Mouse (Mus musculus) left cerebral cortex, postnatal 25 days (tissue): ENCODE results near the gene Insl3. TPM values are rescaled to one million over a fixed set of nuclear protein-coding genes. Genes with fewer than 3 reads are reported as not detected.

Experiments
- DNase-seq, 2 experiments: peaks; one replicate each; pipeline ENCODE4 v3.0.0; 2022; ENCODE audit warnings: low spot score in 2 of 2, mixed read lengths in 1 of 2
- intact Hi-C: fragments of 180-260 bp; cut with DNase I; formaldehyde crosslinking; loops from one replicate; pipeline ENCODE4 v1.15.1; 2025
- total RNA-seq, 2 experiments: library from RNA; stranded (reverse); gene quantifications; 2 replicates each; pipeline ENCODE4 v1.2.3; 2021

Gene Insl3
- total RNA-seq = 1 to 10 TPM; 1.3 to 1.5 TPM

DNA sequence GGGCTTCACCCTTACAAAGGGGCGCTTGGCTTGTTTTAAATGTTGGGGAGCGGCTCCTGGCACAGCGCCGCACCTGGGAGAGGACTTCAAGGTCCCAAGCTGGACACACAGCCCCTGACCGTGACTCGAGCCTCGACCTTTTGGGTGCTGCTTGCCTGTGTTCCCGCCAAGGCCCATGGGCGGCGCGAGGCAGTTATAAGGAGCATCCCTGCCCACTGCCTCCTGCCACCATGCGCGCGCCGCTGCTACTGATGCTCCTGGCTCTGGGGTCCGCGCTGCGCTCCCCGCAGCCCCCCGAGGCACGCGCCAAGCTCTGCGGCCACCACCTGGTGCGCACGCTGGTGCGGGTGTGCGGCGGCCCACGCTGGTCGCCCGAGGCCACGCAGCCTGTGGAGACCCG lies at the start of gene Insl3:
Insl3 (plus strand) TSS at position 187 of the 400 bp plus-strand sequence.
- no peak for DNase-seq
- intact Hi-C loops = no loop called here

DNA sequence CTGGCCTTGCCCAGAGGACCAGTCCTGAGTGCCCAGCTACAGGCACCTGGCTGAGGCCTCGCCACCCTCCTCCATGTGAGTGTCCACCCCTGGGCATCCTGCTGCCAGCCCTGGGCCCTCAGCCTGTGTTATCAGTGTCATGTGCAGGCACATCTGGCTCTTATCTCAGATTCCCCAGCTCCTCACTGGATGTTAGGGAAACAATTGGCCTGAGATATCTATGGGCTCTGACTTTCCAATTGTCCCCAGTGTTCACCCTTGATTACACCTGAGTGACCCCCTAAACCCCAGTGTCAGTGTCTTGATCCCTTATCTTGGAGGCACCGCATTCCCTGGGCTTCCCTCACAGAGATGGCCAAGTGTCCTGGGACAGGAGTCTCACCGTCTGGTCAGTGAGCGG lies 49.7 kb upstream of the Insl3 start:
- intact Hi-C loops = no loop called here
- no peak for DNase-seq

DNA sequence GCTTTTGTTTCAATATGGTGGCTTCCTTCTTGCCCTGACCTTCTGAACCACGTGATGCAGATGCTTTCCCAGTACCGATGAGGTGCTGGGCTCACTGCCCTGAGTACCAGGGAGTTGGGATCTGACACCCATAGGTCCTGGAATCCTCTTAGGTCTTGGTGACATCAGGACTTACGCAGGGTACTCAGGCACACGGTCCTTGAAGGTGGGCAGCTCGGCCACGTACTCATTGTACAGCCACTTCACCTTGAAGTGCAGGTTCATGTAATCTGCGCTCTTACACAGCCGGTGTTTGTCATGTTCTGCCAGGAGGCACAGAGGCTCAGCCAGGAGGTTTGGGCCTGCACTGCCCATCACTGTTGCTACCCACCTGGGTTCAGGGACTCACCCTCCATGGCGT lies 43.5 kb upstream of the Insl3 start:
- DNase-seq = no peak
- intact Hi-C loops = no loop called here

DNA sequence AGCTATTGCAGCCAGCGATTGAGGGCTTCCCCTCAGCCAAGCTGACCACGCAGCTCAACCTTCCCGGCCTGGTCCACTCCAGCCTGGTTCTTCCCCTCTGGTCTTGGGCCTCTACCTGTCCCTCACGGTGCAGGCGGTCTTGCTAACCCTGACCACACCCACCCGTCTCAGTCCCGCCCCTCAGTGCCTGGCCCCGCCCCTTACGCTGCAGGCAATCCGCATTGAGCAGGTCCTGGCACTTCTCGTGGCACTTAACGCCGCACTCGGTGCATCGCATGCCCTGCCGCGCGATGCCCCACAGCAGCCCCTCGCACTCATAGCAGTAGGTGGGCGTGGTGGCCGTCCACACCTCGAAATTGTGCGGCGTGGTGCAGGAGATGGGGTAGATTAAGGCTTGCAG lies 34.4 kb upstream of the Insl3 start:
- intact Hi-C loops = no loop called here
- DNase-seq = no peak

DNA sequence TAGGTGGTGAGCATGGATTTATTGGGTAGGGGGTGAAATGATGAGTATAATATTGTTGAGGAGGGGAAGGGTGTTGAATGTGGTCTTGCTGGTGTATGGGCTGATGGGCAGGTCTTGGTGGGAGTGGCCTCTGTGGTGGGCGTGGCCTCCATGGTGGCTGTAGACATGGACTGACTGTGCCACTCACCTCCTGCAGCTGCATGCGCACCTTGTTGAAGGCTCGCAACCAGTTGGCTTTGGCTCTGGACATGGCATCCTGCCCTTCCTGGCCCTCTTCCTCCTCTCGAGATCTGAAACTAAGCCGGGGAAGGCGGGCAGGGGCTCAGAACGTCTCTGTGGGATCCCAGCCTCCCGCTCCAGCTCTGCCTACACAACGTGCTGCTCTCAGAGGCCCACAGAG lies 31.2 kb upstream of the Insl3 start:
- intact Hi-C loops = no loop called here
- no peak for DNase-seq

DNA sequence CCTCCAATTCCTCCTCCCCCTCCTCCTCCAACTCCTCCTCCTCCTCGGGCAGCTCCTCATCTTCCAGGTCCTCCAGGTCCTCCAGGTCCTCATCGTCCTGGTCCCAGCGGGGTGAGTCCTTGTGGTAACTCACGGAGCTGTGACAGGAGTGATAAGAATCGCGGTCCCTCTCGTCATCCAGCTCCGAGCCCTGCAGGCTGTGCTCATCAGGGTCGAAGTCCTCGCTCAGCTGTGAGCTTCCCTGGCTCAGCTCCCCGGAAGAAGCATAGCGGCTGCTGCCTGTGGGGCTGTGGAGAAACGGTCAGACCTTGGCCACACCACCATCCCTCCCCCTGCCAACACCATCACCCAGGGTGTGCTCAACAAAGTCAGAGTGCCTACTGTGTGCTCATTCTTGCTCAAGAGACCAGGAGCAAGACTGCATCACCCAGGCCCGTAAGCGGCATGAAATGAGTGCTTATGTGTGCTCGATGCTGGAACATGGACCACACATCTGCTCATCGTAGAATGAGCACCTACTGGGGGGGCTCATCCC lies 30.4 kb upstream of the Insl3 start:
- intact Hi-C loops = no loop called here
- DNase-seq = no peak

DNA sequence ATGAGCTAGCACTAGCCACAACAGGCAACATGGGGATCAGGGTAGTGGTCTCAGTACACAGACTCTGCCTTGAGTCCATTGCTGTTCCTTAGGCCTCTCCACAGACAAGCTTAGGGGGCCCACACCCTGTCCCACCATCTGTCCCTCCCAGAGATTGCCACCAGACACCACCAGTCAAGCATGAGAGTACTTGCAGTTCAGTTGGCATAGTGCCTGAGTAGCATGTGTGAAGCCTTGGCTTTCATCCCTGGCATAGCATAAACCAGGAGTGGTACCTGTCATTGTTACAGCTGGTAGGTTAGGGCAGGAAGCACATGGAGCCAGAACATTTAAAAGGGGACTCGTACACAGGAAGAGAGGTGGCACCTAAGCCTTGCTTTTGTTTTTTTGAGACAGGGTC lies 29.3 kb upstream of the Insl3 start:
- no peak for DNase-seq
- intact Hi-C loops = loop anchor here (1.0 kb wide), 1 partner anchor 98 kb away; no protein-coding TSS in a partner anchor

DNA sequence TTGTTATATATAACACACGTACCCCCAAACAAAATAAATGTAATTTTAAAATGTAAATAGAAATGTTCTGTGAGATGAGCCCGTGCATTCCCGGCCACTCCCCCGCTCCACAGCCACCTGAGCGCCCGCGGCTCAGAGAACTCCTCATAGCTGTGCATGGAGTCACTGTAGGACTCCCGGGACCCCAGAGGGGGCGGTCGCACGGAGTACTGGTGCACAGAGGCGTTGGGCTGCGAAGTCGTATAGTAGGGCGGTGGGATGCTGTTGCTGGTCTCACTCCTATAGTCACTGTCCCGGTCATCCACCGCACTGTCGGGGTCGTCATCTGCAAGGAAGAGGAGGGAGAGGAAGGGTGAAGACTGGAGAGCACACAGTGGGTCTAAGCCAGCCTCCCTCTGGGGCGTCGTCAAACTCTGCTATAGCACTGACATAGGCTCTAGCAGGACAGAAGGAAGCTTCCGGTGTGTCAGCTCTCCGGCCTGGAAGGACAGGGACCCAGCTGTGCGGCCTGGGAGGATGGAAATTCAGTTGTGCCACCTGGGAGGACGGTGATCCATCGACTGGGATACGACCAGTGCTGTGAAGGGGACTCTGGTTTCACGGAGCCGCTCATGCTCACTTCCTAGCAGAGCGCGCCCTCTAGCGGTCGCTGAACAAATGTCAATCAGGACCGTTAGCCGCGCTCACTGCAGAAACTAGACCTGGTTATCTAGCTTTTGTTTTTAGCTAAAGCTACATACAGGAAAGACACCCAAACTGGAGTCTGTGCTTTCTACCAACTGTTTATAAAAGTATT lies 28.5 kb upstream of the Insl3 start:
- intact Hi-C loops = loop anchor here (1.0 kb wide), 1 partner anchor 99 kb away; no protein-coding TSS in a partner anchor
- DNase-seq = peak; percentile 85

DNA sequence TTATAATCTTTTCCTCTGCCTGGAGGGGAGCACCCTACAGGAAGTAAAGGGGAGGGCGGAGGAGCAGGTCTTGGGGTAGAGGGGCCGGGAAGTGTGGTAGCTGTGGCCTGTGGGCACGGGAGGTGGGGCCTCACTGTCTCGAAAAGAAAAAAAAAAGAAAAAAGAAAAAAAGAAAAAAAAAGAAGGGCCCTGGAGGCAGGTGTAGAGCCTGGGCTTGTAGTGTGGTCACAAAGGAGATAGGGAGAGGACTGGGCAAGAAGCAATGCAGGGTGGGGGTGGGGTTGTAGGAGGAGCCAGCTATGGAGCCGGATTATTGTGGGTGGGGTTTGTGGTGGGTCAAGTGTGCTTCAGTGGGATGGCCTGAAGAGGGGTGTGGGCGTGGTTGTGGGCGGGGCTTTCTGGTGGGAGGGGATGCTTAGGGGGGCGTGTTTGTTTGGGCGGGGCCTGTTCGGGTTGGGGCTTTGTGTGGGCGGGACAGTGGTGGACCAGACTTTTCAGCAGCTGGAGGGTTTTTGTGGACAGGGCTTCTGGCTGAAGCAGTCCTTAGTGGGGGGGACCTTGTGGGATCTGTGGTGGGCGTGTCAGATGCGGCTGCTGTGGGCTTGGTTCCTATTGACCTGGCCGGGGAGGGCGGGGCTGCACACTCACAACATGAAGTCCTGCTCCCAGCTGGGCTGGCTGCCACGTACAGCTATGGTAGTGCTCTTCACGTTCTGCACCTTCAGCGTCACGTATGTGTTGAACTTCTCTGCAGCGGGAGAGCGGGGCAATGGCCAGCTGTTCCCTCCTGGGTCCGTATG lies 23.5 kb upstream of the Insl3 start:
- intact Hi-C loops = no loop called here
- no peak for DNase-seq

DNA sequence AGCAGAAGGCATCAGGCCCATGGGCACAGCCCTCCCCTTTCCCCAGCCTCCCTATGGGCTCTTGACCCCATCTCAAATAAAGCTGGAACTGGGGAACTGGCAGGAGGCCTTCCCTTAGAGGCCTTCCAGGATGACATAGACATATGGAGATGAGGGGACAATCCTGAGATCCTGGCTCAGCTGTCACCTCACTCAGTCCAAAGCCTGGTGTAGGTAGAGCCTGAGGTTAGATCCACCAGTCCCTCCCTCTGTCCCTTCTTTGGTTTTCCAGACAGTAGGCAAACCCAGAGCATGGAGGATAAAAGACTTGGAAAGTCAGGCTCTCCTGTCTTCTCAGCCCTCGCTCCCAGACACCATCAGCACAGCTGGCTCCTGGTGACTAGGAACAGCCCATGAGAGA lies 22.2 kb upstream of the Insl3 start:
- DNase-seq = no peak
- intact Hi-C loops = no loop called here

DNA sequence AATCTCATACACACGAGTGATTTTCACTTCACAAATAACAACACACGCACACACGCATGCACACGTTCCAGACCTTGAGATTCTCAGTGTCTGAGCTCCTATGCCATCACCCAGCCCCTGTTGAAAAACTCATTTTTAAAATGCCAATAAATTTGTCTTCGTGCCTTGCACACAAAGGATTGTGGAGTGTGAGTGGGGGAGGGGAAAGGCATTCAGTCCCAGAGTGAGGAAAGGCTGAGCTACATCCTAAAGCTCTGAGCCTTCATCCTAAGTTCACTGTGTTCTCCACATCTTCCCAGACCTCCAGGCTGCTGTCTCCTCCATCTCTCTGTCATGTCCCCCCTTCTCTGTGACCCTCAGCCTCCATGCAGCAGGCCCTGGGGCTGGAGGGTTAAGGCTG lies 21.8 kb upstream of the Insl3 start:
- no peak for DNase-seq
- intact Hi-C loops = no loop called here

DNA sequence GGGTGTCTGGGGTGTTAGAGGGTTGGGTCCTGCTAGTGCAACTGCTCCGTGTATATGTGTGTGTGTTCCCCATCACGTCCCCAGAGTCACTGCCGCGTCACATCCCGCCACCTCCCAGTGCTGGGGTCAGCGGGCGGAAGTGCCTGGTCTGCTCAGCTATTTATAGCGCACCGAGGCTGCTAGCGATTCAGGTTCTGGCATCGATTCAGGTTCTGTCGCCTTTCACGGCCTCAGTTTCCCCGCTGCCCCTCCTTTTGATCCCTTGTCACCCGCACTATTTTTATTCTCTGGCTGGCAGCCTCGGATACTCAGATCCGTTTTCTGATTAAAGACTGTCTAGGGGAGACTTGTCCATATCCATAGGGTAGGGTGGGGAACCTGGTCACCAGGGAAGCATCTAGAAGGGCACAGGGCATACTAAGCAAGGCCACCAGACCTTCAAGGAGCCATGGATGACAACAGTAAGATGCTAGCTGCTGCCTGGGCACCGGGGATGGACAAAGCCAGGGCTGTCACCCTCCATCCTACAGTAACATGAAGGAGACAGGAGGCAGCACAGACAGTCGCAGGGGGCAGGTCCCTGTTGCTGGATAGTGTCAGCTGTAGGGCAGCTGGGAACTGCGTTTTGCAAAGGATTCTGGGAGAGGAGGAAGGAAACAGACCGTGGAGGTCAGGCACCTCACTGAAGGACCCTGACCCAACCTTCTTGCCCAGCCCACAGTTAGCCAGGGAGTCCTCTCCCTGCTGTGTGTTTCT lies 20.6 kb upstream of the Insl3 start:
- peak in 1 of 2 experiments; percentile 50 for DNase-seq
- intact Hi-C loops = no loop called here

DNA sequence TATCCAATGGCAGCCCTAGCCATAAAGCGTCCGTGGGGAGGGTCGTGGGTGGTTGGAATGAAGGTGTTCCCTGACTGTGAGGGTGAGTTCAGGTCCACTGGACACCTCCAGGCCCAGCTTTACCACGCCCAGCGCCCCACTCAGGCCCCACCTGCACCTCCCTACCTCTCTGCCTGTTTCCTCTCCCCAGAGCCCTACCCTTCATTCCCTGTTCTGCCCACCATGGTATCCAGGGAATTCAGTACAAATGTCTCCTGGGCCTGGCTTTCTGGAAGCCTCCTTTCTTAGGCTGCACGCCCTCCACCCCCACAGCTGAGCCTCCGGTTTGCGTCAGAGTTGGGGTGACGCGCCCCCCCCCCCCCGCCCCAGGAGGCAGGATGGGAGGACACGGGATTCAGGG lies 18.8 kb upstream of the Insl3 start:
- no peak for DNase-seq
- intact Hi-C loops = no loop called here

DNA sequence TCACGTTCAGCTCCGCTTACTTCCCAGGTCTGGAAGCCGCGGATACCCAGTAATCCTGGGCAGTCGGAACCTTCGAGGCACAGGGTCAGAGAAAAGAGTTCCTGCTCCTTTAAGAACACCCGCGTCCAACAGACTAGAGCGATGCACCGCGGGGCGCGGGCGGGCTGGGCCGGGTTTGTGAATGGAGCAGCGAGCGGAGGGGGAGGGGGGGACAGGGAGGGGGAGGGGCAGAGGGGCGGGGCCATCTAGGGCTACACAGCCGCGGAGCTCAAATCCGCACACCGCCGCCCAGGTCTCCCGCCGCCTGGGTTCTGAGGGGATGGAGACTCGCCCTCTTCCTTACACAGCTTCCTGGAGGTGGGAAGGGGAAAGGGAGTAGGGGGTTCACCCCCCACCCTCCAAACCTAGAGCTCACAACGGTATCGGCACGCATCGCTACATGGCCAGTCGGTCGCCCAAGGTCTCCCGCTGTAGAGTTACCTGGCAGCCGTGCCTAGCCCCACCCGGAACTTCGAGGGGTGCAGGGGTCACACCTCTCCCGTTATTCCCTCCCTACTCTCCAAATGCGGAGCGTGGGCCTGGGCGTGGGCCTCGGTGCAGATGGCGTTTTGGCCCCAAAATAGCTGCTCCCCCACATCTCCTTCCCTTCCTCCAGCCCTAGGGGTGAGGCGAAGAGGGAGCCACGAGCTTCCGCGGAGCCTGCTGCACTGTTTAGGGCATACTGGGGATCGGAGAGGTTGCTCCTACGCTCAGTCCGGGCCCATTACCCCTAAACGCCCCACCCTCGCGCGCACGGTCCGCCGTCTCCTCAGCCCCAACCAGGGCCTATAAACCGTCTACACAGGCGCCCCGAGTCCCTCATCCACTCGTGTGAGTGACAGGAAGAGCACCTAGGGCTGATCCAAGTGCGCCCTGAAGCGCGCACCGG lies 18.1 kb upstream of the Insl3 start:
- DNase-seq = peak; percentile 69 to 86
- intact Hi-C loops = loop anchor here (1.0 kb wide), 1 partner anchor 49 kb away; no protein-coding TSS in a partner anchor

DNA sequence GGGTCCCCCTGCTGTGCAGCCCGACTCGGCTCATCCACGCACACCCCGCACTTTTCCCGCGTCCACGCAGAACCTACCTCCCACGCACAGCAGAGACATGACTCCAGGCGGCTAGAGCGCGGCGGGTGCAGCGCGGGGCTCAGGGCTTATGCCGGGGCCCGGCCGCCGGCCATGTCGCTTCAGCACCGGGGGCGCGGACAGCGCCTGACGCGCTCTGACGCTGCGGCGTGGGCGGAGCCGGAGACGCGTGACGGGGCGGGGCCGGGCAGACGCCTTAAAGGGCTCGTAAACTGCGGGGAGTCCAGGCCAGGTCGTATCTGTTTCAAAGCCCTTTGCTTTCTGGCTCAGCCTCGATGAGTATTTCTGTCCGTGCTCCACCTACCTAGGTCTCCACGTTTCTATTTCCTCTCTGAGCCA lies 17.5 kb upstream of the Insl3 start, which contains the start of gene Unc13a:
Unc13a (minus strand) TSS at position 209 of the 417 bp plus-strand sequence.
- intact Hi-C loops = loop anchor here (1.0 kb wide), 1 partner anchor 49 kb away; no protein-coding TSS in a partner anchor
- DNase-seq = peak; percentile 94

DNA sequence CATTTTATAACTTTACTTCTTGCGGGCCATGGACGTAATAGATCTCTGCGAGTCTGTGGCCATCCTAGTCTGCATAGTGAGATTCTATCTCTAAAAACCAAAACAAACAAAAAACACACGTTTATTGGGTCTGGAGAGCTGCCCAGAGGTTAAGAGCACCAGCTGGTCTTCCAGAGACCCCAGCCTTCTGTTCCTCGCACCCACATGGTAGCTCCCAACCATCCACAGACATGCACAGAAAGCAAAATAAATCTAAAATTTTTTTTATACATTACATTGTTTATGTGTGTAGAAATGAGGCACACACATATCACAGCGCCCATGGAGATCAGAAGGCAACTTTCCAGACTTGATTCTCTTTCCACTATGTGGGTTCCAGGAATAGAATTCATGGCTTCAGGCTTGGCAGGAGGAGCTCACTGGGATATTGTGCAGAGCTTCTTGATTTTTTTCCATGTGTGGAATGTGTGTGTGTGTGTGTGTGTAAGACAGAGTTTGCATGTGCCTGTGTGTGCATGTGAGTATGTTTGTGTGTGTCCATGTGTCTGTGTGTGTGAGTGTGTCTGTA lies 16.8 kb upstream of the Insl3 start:
- peak in 1 of 2 experiments; percentile 67 for DNase-seq
- intact Hi-C loops = no loop called here

DNA sequence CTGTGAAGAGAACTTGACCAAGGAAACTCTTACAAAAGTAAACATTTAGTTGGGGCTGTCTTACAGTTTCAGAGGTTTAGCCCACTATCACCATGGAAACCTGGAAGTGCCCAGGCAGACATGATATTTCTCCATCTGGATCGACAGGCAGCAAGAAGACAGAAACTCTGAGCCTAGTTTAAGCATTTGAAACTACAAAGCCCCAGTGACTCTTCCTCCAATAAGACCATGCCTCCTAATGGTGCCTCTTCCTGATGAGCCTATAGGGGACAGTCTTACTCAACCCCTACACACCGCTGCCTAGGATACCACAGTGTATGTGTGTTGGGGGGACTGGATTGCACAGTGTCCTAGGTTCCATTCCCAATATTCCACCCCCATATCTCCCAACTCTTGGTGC lies 14.9 kb upstream of the Insl3 start:
- no peak for DNase-seq
- intact Hi-C loops = no loop called here

DNA sequence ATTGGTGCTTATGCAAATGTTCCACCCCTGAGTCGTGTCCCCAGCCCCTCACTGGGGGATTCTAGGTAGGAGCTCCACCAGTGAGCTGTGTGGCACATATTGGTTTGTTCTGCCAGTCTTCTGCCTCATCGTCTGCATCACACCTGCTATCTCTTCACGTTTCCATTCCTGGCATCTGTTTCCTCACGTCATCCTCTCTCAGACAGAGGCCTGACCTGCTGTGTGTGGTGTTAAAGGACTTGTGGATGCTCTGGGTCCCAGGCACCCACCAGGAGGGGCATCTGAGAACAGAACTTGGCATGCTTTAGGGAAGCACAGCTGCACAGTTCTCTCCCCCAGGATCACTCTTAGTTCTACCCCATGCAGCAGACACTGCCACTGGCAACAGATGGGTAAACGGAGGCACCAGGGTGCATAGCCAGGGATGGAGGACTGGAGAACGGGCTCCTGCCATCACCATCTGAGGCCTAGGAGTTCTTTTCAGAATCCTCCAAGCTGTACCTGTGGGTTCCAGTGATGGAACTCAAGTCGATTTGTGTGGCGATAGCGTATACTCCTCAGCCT lies 13.5 kb upstream of the Insl3 start:
- intact Hi-C loops = no loop called here
- no peak for DNase-seq
